Mouse (Mus musculus) A20 (cell line): Measurements from ENCODE around the gene Bnc1.

Source experiments
- DNase-seq: peaks from one replicate; pipeline ENCODE4 v3.0.0-alpha.2; 2011; ENCODE audit warnings: low read depth, low spot score

Bnc1 gene

GRCm38 (mm10) chr7:81992131-81993061, at the start of gene Bnc1:
Bnc1 (minus strand) TSS chr7:81992292.
- DNase-seq, result no peak

- DNase-seq, result no peak
Observed at GRCm38 (mm10) chr7:82033347-82033746, 41.3 kb upstream of the Bnc1 start.

- no peak for DNase-seq
Observed at GRCm38 (mm10) chr7:82029666-82030065, 37.6 kb upstream of the Bnc1 start.

GRCm38 (mm10) chr7:82025802-82026201, 33.7 kb upstream of the Bnc1 start:
- no peak for DNase-seq

GRCm38 (mm10) chr7:82023676-82024075, 31.6 kb upstream of the Bnc1 start:
- DNase-seq, result no peak

- no peak for DNase-seq
Observed at GRCm38 (mm10) chr7:82022404-82022803, 30.3 kb upstream of the Bnc1 start.

- DNase-seq, result no peak
Observed at GRCm38 (mm10) chr7:82018031-82018430, 25.9 kb upstream of the Bnc1 start.

GRCm38 (mm10) chr7:82016751-82017710, 24.9 kb upstream of the Bnc1 start:
- DNase-seq, result no peak

- DNase-seq, result no peak
Observed at GRCm38 (mm10) chr7:82012472-82012871, 20.4 kb upstream of the Bnc1 start.

- no peak for DNase-seq
Observed at GRCm38 (mm10) chr7:82011534-82012401, 19.7 kb upstream of the Bnc1 start.

- no peak for DNase-seq
Observed at GRCm38 (mm10) chr7:82007151-82007550, 15.1 kb upstream of the Bnc1 start.

GRCm38 (mm10) chr7:82004228-82004627, 12.1 kb upstream of the Bnc1 start:
- no peak for DNase-seq

- no peak for DNase-seq
Observed at GRCm38 (mm10) chr7:81999816-82000215, 7.7 kb upstream of the Bnc1 start.

GRCm38 (mm10) chr7:81999372-81999771, 7.3 kb upstream of the Bnc1 start:
- no peak for DNase-seq

- no peak for DNase-seq
Observed at GRCm38 (mm10) chr7:81995975-81996374, 3.9 kb upstream of the Bnc1 start.

GRCm38 (mm10) chr7:81995126-81995525, 3.0 kb upstream of the Bnc1 start:
- no peak for DNase-seq

GRCm38 (mm10) chr7:81993140-81993539, 1.0 kb upstream of the Bnc1 start:
- no peak for DNase-seq

GRCm38 (mm10) chr7:81991611-81992061, 456 bp downstream of the Bnc1 start:
- DNase-seq, result no peak

GRCm38 (mm10) chr7:81991116-81991515, 976 bp downstream of the Bnc1 start:
- DNase-seq, result no peak

GRCm38 (mm10) chr7:81983651-81984050, 8.4 kb downstream of the Bnc1 start:
- no peak for DNase-seq

GRCm38 (mm10) chr7:81978304-81978703, 13.8 kb downstream of the Bnc1 start:
- DNase-seq, result no peak
